Mouse (Mus musculus): ENCODE measurements around the gene Spata31d1b.
A peak's percentile ranks its signal among the peaks of the same experiment; 100 is the strongest.
"Not testable (repeated sequence)": the region's sequence is repeated elsewhere in the genome, so short reads cannot be mapped to it uniquely, and the experiment has no call there.

The Spata31d1b gene

DNA sequence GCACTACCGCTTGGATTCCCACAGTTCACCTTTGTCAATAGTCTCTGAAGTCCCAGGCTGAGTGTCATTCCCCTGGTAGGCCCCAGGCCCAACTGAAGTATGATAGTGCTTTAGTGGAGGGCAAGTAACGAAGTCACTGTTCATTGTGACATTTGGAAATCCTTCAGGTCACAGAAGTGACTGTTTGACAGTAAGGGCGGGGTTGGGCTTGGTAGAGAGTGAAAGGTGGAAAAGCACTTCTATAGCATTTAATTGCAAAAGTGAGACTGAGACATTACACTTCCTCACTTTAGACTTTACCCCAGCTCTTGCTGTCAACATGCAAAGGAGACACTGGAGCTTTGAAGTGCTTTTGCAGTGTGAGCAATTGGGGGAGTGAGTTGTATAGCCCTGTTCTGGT lies 18.1 kb upstream of the Spata31d1b start, which contains the start of gene 4921517D22Rik:
Gene 4921517D22Rik (minus strand): TSS at position 101 of the 400 bp plus-strand sequence.
- no peak for DNase-seq (ENCODE audit: low spot score in 2 of 2)

DNA sequence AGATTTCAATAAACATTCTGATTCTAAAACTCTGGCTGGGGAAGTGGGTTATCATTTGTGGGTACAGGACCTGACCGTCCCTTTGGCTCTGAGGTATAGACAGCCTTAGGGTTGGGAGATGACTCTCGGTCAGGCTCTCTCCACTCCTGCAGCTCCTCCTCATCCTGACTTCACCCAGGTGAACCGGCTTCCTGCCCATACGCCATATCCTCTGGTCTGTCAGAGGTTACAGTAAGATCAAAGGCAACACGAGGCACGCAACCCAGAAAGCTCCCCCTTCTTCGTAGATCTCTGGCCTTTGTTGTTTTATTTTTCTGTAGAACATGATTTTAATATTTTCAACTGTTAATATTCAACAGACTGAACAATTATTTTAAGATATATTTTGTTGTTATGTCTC lies 16.3 kb upstream of the Spata31d1b start:
- no peak for DNase-seq (ENCODE audit: low spot score in 2 of 2)

DNA sequence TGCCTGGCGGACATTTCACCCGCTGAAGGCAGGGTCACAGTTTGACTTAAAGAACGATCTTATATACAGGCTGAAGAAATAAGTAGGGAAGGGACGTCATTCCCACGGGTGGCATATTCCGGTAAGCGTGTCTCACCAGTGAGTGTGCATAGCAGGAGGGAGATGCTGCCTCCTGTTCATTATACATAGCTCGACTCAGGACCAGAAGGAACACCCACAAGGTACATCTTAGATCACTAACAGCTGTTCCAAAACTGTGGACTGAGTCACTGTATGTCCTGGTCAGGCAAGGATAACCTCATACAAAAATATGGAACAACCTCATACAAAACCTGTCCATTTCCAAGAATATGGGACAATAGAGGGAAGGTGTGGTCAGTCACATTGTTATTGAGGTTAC lies 13.0 kb upstream of the Spata31d1b start:
- no peak for DNase-seq (ENCODE audit: low spot score in 2 of 2)

DNA sequence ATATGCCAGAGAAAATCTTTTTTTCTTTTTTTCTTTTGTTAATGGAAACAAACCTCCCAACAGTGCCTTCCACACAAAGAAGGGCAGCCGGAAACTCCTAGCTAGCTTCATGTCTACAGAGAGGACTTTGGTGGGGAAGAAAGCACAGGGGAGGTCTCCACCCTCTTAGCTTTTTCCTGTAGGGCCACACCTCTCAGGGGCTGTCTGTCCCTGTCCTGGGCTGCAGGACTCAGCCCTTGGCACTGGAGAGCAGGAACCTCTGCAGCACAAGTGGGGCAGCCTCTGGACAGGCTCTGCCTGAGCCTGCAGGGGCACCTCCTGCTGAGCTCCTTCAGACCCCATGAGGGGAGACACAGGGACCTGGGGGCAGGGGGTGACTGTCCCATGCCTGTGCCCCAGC lies 11.9 kb upstream of the Spata31d1b start:
- DNase-seq (ENCODE audit: low spot score in 2 of 2) = not testable (repeated sequence)

DNA sequence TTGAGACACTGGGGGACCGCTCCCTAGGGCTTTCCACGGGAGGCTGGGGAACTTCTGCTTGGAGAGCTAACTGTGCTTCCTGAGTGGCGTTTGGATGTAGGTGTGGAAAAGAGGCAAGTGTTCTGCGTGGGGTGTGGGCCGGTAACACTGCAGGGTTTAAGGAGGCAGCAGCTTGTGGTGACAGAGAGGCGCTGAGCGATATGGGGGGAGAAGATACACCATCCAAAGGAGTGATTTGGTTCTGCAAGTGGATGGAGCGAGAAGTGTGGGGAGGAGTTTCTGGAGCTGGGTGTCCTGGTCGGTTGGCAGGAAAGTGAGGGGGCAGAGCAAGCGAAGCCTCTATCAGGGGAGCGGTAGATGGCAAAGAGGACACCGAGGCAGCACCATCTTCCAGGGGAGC lies 8.6 kb upstream of the Spata31d1b start:
- no peak for DNase-seq (ENCODE audit: low spot score in 2 of 2)

DNA sequence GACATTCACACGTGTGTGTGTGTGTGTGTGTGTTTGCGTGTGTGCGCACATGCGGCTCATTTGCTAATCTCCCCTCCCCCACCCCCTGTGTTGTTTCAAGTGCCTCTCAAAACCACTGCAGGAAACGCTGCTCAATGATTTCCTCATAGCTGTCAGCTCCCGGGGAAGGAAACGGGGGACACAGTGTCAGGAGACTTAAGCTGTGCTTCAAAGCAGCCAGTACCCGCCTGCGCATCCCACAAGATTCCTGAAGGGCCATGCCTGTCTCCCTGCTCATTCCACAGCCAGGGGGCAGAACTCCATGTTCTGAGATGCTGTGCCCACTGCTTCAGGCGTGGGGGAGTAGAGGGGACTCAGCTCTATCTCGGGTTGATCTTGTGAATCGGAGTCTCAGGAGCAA lies 7.5 kb upstream of the Spata31d1b start:
- no peak for DNase-seq (ENCODE audit: low spot score in 2 of 2)

DNA sequence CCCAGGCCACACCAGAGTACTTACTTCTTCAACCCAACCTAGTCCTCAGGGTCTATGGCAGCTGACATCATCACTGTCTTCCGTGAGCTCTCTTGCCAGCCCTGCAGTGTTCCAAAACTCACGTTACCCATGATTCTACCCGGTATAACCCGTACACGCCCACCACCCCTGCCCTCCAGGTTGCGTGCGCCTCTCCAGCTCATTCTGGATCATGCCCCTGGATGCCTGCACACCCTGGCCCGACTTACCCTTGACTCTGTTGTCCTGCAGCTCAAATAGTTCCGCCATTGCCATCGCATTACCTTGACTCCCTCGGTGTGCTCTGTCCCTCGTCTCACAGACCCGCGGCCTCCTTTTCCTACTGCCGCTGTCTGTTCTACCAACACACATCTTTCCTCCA lies 1.9 kb upstream of the Spata31d1b start, which contains the start of gene Spata31d1a:
Gene Spata31d1a (minus strand): TSS at position 101 of the 400 bp plus-strand sequence.
- DNase-seq (ENCODE audit: low spot score in 2 of 2) = no peak

DNA sequence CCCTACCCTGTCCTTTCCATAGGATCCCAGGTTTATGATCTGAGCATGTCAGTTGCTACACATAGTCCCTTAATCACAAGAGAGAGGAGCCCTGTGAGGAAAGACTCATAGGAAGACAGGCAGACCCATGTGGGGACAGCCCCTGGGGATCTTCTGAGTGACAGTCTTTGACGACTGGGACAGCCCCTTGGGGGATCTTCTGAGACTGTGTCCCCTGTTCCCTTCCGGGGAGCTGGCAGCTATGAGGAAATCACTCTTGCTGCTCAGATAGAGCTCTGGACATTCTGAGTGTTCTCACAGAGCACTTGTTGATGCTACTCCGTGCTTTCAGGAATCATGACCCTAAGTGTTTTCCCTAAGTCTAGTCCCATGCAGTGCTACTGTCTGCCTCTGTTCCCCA lies 1.6 kb downstream of the Spata31d1b start:
- DNase-seq (ENCODE audit: low spot score in 2 of 2) = no peak

DNA sequence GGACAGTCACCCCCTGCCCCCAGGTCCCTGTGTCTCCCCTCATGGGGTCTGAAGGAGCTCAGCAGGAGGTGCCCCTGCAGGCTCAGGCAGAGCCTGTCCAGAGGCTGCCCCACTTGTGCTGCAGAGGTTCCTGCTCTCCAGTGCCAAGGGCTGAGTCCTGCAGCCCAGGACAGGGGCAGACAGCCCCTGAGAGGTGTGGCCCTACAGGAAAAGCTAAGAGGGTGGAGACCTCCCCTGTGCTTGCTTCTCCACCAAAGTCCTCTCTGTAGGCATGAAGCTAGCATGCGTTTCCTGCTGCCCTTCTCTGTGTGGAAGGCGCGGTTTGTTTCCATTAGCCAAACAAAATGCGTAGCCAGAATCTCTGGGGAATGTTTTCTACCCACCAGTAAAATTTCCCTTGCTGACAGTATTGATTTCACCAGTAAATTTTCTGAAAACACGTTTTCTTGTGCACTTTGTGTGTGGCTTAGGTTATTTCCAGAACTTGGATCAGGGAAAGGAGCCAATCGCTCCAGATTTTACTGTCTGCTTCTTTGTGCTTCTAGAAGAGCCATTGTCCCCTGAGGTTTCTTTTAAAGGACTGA lies 6.9 kb downstream of the Spata31d1b start:
- DNase-seq (ENCODE audit: low spot score in 2 of 2) = not testable (repeated sequence)

DNA sequence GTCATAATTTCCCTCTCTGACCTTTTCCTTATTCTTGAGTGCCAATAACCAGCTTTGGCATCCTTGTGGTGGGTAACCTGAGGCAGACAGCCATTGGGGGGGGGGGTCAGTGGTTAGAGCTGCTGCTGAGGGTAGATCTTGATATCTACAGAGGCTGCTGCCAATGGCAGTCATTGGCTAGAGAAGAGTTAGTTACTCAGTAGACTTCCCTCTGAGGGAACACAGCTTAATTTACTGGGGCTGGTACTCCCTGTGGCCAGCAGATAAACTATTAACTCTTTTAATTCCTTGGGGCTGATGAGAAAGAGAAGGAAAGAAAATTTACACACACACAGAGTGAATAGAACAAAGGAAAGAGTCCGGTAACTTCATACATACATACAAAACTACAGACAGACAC lies 7.4 kb downstream of the Spata31d1b start:
- DNase-seq (ENCODE audit: low spot score in 2 of 2) = no peak

DNA sequence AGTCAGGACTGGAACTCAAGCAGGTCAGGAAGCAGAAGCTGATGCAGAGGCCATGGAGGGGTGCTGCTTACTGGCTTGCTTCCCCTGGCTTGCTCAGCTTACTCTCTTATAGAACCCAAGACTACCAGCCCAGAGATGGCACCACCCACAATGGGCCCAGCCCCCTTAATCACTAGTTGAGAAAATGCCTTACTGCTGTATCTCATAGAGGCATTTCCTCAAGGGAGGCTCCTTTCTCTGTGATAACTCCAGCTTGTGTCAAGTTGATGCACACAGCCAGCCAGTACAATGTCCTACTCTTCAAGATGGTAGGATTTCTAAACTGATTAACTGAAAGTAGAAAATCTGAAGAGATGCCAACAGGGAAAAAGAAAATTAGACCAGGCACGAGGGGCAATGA lies 10.0 kb downstream of the Spata31d1b start:
- not testable (repeated sequence) for DNase-seq (ENCODE audit: low spot score in 2 of 2)

DNA sequence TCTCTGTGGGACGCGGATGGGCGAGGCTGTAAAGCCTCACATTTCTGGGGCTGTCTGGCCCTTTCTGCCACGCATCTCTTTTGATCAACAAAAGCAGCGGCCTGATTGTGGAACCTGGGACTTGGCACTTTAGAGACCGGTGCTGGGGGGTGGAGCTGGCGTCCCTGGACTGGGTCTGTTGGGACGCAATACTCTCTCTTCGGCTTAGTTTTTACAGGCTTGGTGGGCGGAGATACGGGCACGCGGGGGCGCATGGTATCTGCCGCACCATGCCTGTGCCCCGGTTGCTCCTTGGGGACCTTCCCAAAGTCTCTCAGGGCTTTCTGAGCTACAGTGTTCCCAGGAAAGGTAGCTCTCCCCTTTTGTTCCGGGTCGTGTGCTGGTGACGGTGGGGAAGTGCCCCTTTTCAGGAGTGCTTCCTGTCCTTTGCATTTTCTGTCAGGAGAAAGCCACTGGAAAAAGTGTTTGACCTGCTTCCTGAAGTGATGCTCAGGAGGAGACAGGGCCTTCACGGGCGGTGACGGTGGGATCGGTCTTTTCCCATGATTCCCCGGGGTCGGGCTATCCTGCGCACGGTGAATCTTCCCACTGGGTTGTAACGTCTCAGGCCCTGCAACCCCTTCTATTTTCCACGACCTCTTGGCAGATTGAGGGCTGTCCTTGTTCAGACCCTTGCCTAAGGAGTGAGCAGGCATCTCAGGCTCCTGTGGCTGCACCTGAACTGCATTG lies 14.2 kb downstream of the Spata31d1b start:
- no peak for DNase-seq (ENCODE audit: low spot score in 2 of 2)

DNA sequence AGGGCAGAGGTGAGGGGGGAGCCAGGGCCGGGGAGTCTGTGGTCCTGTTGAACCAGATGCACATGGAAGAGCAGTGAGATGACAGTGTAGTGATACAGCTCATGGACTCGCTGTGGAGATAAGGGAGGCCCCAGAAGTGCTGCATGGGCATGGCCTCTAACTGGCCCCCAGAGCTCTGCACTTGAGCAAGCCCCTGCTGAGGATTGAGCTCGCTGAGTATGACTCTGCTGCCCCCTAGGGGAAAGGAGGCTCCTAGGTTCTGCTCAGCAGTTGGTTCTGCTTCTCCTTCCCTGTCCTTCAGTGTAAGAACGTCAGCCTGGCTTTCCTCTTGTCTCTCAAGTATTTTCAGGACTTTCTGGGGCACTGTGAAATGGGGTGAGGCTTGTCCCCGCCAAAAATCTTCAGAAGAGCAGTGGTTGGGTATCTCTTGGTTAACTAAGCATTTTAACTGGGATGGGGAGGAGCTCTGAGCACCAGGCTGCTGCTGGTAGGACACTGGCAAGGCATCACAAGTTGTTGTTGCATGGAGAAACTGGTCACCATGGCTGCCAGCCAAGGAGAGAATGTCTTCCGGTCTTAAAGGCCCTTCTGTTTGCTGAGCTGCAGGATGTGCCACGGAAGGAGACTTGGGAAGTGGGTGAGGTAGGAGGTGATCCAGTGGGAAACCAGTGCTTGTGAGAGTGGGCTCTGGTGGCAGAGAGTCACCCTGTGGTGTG lies 16.5 kb downstream of the Spata31d1b start:
- DNase-seq (ENCODE audit: low spot score in 2 of 2) = peak; percentile 76 to 80

DNA sequence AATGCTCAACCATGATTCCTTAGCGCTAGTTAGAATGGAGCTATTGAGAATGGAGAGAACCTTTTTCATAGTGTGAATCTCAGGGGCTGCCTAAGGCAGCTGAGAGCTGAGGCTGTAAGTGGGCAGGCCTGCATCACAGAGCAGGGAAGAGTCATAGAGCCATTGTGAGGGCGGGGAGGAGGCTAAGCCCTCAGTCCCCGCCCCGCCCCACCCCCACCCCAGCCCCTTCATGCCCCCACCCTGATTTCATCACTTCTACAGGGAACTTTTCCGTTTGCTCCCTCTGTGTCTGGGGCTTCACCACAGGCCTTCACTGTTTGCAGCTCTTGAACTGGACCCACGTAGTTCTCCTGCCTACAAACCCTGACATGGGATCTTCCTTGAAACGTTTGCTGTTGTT lies 19.6 kb downstream of the Spata31d1b start, which contains the start of gene Spata31d1d:
Gene Spata31d1d (minus strand): TSS at position 101 of the 400 bp plus-strand sequence.
- no peak for DNase-seq (ENCODE audit: low spot score in 2 of 2)

DNA sequence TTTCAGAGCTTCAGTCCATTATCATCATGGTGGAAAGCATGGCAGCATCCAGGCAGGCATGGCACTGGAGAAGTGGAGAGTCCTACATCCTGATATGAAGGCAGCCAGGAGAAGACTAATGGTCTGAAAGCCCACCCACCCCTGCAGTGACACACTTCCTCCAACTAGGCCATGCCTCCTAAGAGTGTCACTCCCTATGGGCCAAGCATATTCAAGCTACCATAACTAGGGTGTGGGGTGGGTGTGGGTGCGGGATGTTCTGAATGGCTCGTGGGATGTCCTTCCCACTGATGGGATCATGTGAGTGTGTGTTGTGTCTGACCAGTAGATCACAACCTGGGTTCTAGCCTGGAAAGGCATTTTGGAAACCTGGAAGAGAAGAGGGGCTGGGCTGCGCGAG lies 21.9 kb downstream of the Spata31d1b start:
- DNase-seq (ENCODE audit: low spot score in 2 of 2) = no peak

DNA sequence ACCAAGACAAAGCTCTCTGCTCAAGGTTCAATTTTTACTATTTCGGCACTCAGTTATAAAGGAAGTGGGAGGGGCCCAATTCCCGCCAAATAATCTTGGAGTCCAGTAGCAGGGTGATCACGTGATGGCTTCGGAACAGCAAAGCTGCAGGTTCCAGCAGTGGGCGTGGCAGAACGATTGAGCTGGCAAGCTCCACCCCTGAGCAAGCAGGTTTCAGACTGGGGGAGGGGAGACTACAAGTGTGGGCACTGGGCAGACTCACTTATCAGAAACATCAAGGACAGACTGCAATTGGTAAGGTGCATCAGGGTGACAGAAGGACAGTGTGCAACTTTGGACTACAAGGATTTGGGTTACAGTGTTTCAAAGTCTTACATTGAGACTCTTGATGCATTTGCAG lies 22.3 kb downstream of the Spata31d1b start:
- DNase-seq (ENCODE audit: low spot score in 2 of 2) = not testable (repeated sequence)

DNA sequence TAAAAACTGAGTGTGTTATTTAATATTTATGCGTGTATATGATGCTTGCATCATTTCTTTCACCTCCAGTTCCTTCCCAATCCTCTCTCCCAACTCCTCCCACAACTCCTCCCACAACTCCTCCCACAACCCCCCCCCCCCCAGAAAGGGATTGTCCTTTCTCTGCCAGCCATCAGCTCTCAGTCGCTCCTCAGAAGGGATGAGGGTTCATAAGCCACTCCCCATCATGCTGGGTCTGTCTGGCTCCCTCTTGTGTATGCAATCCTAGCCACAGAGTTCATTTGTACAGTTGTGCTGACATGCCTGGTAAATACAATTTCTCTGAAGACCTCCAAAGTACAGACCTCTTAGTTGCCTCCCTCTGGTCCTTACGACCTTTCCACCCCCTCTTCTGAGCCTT lies 23.1 kb downstream of the Spata31d1b start:
- no peak for DNase-seq (ENCODE audit: low spot score in 2 of 2)

DNA sequence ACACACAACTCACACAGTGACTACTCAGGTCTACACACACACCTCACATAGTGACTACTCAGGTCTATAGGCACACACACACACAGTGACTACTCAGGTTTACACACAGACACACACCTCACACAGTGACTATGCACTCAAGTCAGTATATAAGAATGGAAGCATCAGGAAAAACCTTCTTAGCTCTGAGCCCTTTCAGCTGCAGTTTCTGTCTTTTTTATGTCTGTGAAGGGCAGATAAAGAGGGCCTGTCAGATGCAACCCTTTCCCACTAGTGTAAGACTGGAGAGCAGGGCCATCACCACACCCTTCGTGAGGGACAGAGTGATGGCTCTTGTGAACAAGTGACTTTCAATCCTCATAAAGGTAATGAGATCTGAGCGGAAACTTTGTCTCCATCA lies 26.4 kb downstream of the Spata31d1b start:
- no peak for DNase-seq (ENCODE audit: low spot score in 2 of 2)

DNA sequence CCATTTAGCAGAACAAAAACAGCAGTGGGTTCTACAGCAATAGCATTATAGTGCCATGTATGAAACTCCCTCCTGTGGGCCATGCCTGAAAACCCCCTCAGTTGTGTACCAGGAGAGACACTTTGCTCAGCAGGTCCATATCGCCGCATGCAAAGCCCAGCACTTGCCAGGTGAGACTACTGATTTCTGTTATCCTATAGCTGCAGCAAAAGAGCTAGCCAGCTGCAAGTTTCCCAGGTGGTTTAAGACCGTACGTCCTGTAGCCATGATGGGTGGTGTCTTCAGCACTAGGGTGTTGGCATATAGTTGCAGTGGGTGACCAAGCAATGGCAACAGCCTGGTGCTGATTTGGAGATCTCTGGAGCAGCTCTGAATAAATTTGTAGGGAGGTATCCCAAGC lies 27.3 kb downstream of the Spata31d1b start:
- DNase-seq (ENCODE audit: low spot score in 2 of 2) = no peak

DNA sequence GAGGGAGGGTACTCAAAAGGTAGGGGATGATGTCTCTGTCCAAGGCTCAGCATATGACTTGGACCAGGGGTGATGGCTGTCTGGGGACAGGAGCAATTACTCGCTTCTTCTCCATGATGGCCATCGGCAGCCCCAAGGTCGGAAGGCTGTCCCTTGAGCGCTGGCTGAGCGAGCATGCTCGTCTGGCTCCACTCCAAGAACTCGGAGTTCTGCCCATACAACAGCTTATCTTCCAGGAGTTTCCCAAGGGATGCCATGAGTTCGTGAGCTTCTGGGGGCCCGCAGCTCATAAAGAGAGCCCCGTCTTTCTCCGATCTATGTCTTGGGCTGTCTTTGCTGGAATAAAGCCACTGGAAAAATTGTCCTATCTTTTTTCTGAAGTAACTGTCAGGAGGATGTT lies 29.0 kb downstream of the Spata31d1b start:
- DNase-seq (ENCODE audit: low spot score in 2 of 2) = no peak

DNA sequence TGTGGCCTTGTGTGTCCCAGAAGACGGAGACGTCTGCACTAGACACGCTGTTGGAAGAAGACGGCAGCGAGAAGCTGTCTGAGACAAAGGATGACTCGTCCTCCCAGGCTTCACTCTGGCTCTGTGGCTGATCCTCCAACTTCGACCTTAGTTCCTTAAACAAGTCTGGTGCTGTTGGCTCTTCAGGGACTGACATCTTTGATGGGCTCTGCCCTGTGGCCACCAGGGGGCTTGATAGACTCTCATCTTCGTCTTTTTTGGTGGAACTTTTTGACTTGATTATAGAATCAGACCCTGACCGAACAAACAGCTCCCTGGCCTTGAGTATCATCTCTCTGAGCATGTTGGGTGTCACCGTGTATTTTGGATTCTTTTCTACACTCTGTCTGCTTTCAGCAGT lies 29.6 kb downstream of the Spata31d1b start:
- DNase-seq (ENCODE audit: low spot score in 2 of 2) = no peak

DNA sequence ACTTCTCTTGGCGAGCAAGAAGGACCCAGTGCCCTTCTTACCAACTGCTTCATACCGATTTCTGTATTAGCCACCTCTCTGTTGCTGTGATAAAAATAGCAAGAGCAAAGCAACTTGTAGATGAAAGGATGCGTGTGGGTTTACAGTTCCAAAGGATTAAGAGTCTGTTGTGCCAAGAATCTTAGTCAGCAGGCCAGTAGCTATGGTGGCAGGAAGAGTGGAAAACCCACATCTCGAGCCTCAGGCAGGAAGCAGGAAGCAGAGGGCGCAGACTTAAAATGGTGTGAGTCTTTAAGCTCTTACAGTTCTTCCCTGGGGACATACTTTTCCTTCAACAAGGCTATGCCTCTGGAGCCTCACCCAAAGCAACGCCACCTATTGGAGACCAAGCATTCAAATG lies 33.4 kb downstream of the Spata31d1b start:
- no peak for DNase-seq (ENCODE audit: low spot score in 2 of 2)

DNA sequence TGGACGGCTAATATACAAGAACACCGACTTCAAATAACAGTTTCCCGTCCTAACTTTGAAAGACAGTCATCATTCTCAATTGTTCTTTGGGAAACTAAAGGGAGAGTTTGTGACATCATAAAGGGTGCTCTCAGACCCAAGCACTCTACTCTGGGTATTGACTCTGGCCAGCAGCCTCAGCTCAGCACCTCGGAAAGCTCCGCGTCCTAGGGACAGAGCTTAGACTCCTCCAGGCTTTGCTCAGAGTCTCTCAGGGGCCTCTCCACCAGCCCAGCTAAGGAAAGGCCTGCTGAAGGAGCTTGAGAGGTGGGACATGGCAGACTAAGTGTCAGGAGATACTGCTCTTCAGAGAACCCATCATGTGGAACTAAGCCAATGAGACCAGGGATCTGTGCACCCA lies 34.1 kb downstream of the Spata31d1b start:
- DNase-seq (ENCODE audit: low spot score in 2 of 2) = no peak
